Mouse (Mus musculus): ENCODE measurements at regions not wholly inside any gene's neighbourhood (a gene's known extent, or its start where the extent isn't known, plus 50 kb on each side); places are given as distances from the start of the nearest gene placed in this dataset.

GRCm38 (mm10) chr3:82601880-82602279, 54.0 kb upstream of the Npy2r start:
- no peak overlapping the region for H3K27ac ChIP-seq (ENCODE audit: control insufficient read depth, insufficient read depth, low read depth, low read length)
- H3K4me3 ChIP-seq (ENCODE audit: control insufficient read depth, low read depth, low read length), result no peak overlapping the region
- TF ChIP-seq CTCF (IDR thresholded peaks at IDR 0.05; ENCODE audit: control insufficient read depth, insufficient read depth, insufficient replicate concordance, low read depth, low read length), result no peak
- no peak for TF ChIP-seq POLR2A (IDR thresholded peaks at IDR 0.05; ENCODE audit: control insufficient read depth, low read depth, low read length)
- no peaks in the 10 kb centered on the region for H3K4me1 ChIP-seq (ENCODE audit: control insufficient read depth, insufficient read depth, low read length)
- no peaks in the 10 kb centered on the region for H3K36me3 ChIP-seq (ENCODE audit: control insufficient read depth, insufficient read depth, low read length)
- no peaks in the 10 kb centered on the region for H3K27me3 ChIP-seq (ENCODE audit: control insufficient read depth, insufficient read depth, low read length)

GRCm38 (mm10) chr3:82598656-82599055, 50.8 kb upstream of the Npy2r start:
- no peak for TF ChIP-seq POLR2A (IDR thresholded peaks at IDR 0.05; ENCODE audit: control insufficient read depth, low read depth, low read length)
- no peak for TF ChIP-seq CTCF (IDR thresholded peaks at IDR 0.05; ENCODE audit: control insufficient read depth, insufficient read depth, insufficient replicate concordance, low read depth, low read length)
- Histone ChIP-seq H3K27me3 (ENCODE audit: control insufficient read depth, insufficient read depth, low read length) (no peaks in the 10 kb centered on the region), H3K4me3 (ENCODE audit: control insufficient read depth, low read depth, low read length) (no peak overlapping the region), H3K27ac (ENCODE audit: control insufficient read depth, insufficient read depth, low read depth, low read length) (no peak overlapping the region), H3K4me1 (ENCODE audit: control insufficient read depth, insufficient read depth, low read length) (no peaks in the 10 kb centered on the region), H3K36me3 (ENCODE audit: control insufficient read depth, insufficient read depth, low read length) (no peaks in the 10 kb centered on the region)

All from testis, adult 2 months (tissue).